Mouse (Mus musculus): ENCODE data around the gene Cenpm. TPM values are rescaled to one million over a fixed set of nuclear protein-coding genes. Genes with fewer than 3 reads are reported as not detected.

The Cenpm gene
- polyA plus RNA-seq, 1 experiment from 2014 or later, result 86.0 TPM

GRCm38 (mm10) chr15:82196300-82196699 lies 48.2 kb downstream of the Cenpm start:
- Histone ChIP-seq H3K9me3 (replicated peaks) (no peaks in the 10 kb centered on the region), H3K36me3 (peaks cover 100% of the 10 kb centered on the region), H3K27me3 (ENCODE audit: low read depth, poor library complexity, severe bottlenecking) (no peaks in the 10 kb centered on the region), H3K4me1 (no peaks in the 10 kb centered on the region), H3K4me3 (no peak overlapping the region), H3K27ac (no peak overlapping the region)
- WGBS, result 93% methylated on average over 12 of the region's 12 CpGs
- DNase-seq (ENCODE audit: low spot score), result no peak

- Histone ChIP-seq H3K36me3 (peaks cover 100% of the 10 kb centered on the region), H3K27me3 (ENCODE audit: low read depth, poor library complexity, severe bottlenecking) (no peaks in the 10 kb centered on the region), H3K4me3 (no peak overlapping the region), H3K9me3 (replicated peaks) (no peaks in the 10 kb centered on the region), H3K4me1 (no peaks in the 10 kb centered on the region), H3K27ac (no peak overlapping the region)
- WGBS, result 92% methylated on average over 8 of the region's 8 CpGs
- DNase-seq (ENCODE audit: low spot score), result no peak
Observed at GRCm38 (mm10) chr15:82192617-82193016, 51.9 kb downstream of the Cenpm start.

GRCm38 (mm10) chr15:82188481-82189240 lies 55.9 kb downstream of the Cenpm start:
- 95% methylated on average over 10 of the region's 10 CpGs for WGBS
- DNase-seq (ENCODE audit: low spot score), result no peak

GRCm38 (mm10) chr15:82187924-82188323 lies 56.6 kb downstream of the Cenpm start:
- Histone ChIP-seq H3K9me3 (replicated peaks) (no peaks in the 10 kb centered on the region), H3K27ac (no peak overlapping the region), H3K27me3 (ENCODE audit: low read depth, poor library complexity, severe bottlenecking) (no peaks in the 10 kb centered on the region), H3K4me3 (no peak overlapping the region), H3K36me3 (peaks cover 100% of the 10 kb centered on the region), H3K4me1 (no peaks in the 10 kb centered on the region)
- DNase-seq (ENCODE audit: low spot score), result no peak
- 95% methylated on average over 1 of the region's 1 CpGs for WGBS

More at GRCm38 (mm10) chr15:82188481-82189240, 55.9 kb downstream of the Cenpm start:
- no peaks in the 10 kb centered on the region for H3K27me3 ChIP-seq (ENCODE audit: low read depth, poor library complexity, severe bottlenecking)
- peaks cover 100% of the 10 kb centered on the region for H3K36me3 ChIP-seq
- no peaks in the 10 kb centered on the region for H3K4me1 ChIP-seq
- H3K9me3 ChIP-seq (replicated peaks), result no peaks in the 10 kb centered on the region
- H3K4me3 ChIP-seq, result no peak overlapping the region
- no peak overlapping the region for H3K27ac ChIP-seq

- no peak for DNase-seq (ENCODE audit: low spot score)
- no peaks in the 10 kb centered on the region for H3K4me1 ChIP-seq
- H3K4me3 ChIP-seq, result no peak overlapping the region
- H3K27me3 ChIP-seq (ENCODE audit: low read depth, poor library complexity, severe bottlenecking), result no peaks in the 10 kb centered on the region
- 88% methylated on average over 4 of the region's 4 CpGs for WGBS
- no peak overlapping the region for H3K27ac ChIP-seq
- H3K36me3 ChIP-seq, result peaks cover 100% of the 10 kb centered on the region
- no peaks in the 10 kb centered on the region; the same call in 1 of the 2 replicates for H3K9me3 ChIP-seq (replicated peaks)
Observed at GRCm38 (mm10) chr15:82187401-82187800, 57.1 kb downstream of the Cenpm start.

- WGBS, result 94% methylated on average over 5 of the region's 5 CpGs
- Histone ChIP-seq H3K27me3 (ENCODE audit: low read depth, poor library complexity, severe bottlenecking) (no peaks in the 10 kb centered on the region), H3K9me3 (replicated peaks) (peaks cover 2% of the 10 kb centered on the region; the same call in 1 of the 2 replicates), H3K36me3 (peaks cover 100% of the 10 kb centered on the region), H3K4me1 (no peaks in the 10 kb centered on the region), H3K4me3 (no peak overlapping the region), H3K27ac (no peak overlapping the region)
- DNase-seq (ENCODE audit: low spot score), result no peak
Observed at GRCm38 (mm10) chr15:82186931-82187330, 57.6 kb downstream of the Cenpm start.

GRCm38 (mm10) chr15:82186131-82186530 lies 58.4 kb downstream of the Cenpm start:
- WGBS, result 91% methylated on average over 14 of the region's 14 CpGs
- peaks cover 4% of the 10 kb centered on the region; the same call in 1 of the 2 replicates for H3K9me3 ChIP-seq (replicated peaks)
- DNase-seq (ENCODE audit: low spot score), result no peak
- no peaks in the 10 kb centered on the region for H3K27me3 ChIP-seq (ENCODE audit: low read depth, poor library complexity, severe bottlenecking)
- peaks cover 100% of the 10 kb centered on the region for H3K36me3 ChIP-seq
- H3K4me3 ChIP-seq, result no peak overlapping the region
- no peaks in the 10 kb centered on the region for H3K4me1 ChIP-seq
- no peak overlapping the region for H3K27ac ChIP-seq

- no peaks in the 10 kb centered on the region for H3K4me1 ChIP-seq
- peaks cover 100% of the 10 kb centered on the region for H3K36me3 ChIP-seq
- no peak for DNase-seq (ENCODE audit: low spot score)
- H3K9me3 ChIP-seq (replicated peaks), result peaks cover 4% of the 10 kb centered on the region; the same call in 1 of the 2 replicates
- peak overlapping the region; percentile 1; the same call in 1 of the 2 replicates for H3K27ac ChIP-seq
- no peaks in the 10 kb centered on the region for H3K27me3 ChIP-seq (ENCODE audit: low read depth, poor library complexity, severe bottlenecking)
- WGBS, result 88% methylated on average over 14 of the region's 14 CpGs
- H3K4me3 ChIP-seq, result no peak overlapping the region
Observed at GRCm38 (mm10) chr15:82185062-82185783, 59.3 kb downstream of the Cenpm start.

GRCm38 (mm10) chr15:82184656-82185055 lies 59.9 kb downstream of the Cenpm start:
- H3K9me3 ChIP-seq (replicated peaks), result peaks cover 4% of the 10 kb centered on the region; the same call in 1 of the 2 replicates
- H3K4me1 ChIP-seq, result no peaks in the 10 kb centered on the region
- peak overlapping the region; percentile 1; the same call in 1 of the 2 replicates for H3K27ac ChIP-seq
- DNase-seq (ENCODE audit: low spot score), result no peak
- WGBS, result 87% methylated on average over 10 of the region's 10 CpGs
- H3K4me3 ChIP-seq, result no peak overlapping the region
- H3K36me3 ChIP-seq, result peaks cover 100% of the 10 kb centered on the region
- no peaks in the 10 kb centered on the region for H3K27me3 ChIP-seq (ENCODE audit: low read depth, poor library complexity, severe bottlenecking)

- DNase-seq (ENCODE audit: low spot score), result no peak
- peaks cover 4% of the 10 kb centered on the region; the same call in 1 of the 2 replicates for H3K9me3 ChIP-seq (replicated peaks)
- peaks cover 100% of the 10 kb centered on the region for H3K36me3 ChIP-seq
- H3K27ac ChIP-seq, result no peak overlapping the region
- H3K4me1 ChIP-seq, result no peaks in the 10 kb centered on the region
- H3K4me3 ChIP-seq, result no peak overlapping the region
- 88% methylated on average over 7 of the region's 7 CpGs for WGBS
- H3K27me3 ChIP-seq (ENCODE audit: low read depth, poor library complexity, severe bottlenecking), result no peaks in the 10 kb centered on the region
Observed at GRCm38 (mm10) chr15:82184183-82184582, 60.4 kb downstream of the Cenpm start.

MicroRNAs encoded within 50 kb of the gene (microRNA counts, 519-probe panel; counts per million panel counts)
- 3,026 counts per million, percentile 74 among the panel's probes with 10 or more counts for microRNA mmu-miR-33

Small RNAs within 50 kb of the gene (microRNA-seq; reads per million reads assigned to microRNA genes)
- 60.4 reads per million, percentile 43 among the genes with 10 or more reads in this experiment for gene Mir33

Other genes starting within 250 kb of the Cenpm start
- 33.7 and 40.3 TPM in 2 replicates for gene Desi1, start 210.9 kb downstream of the Cenpm start, polyA plus RNA-seq (2016; fragmentation: Nextera tagmentation; extraction: Ambion mirVana)
- gene Snu13, start 197.2 kb downstream of the Cenpm start, polyA plus RNA-seq (2016; fragmentation: Nextera tagmentation; extraction: Ambion mirVana), result 379 and 421 TPM in 2 replicates
- not detected in 2 replicates for gene 4930407I10Rik, start 185.6 kb downstream of the Cenpm start, polyA plus RNA-seq (2016; fragmentation: Nextera tagmentation; extraction: Ambion mirVana)
- gene Mei1, start 174.8 kb downstream of the Cenpm start, polyA plus RNA-seq (2016; fragmentation: Nextera tagmentation; extraction: Ambion mirVana), result not detected in 2 replicates
- gene Ccdc134, start 116.8 kb downstream of the Cenpm start, polyA plus RNA-seq (2016; fragmentation: Nextera tagmentation; extraction: Ambion mirVana), result 22.8 and 23.6 TPM in 2 replicates
- 182 and 190 TPM in 2 replicates for gene Srebf2, start 97.6 kb downstream of the Cenpm start, polyA plus RNA-seq (2016; fragmentation: Nextera tagmentation; extraction: Ambion mirVana)
- 0.15 TPM in 1 of 2 replicates, not detected in the other for gene Shisa8, start 31.9 kb downstream of the Cenpm start, polyA plus RNA-seq (2016; fragmentation: Nextera tagmentation; extraction: Ambion mirVana)
- gene Tnfrsf13c, start 20.4 kb downstream of the Cenpm start, polyA plus RNA-seq (2016; fragmentation: Nextera tagmentation; extraction: Ambion mirVana), result 0.15 and 0.33 TPM in 2 replicates
- gene 1500009C09Rik, start 7.6 kb upstream of the Cenpm start, polyA plus RNA-seq (2016; fragmentation: Nextera tagmentation; extraction: Ambion mirVana), result not detected in 2 replicates
- 32.9 and 41.5 TPM in 2 replicates for gene Sept3, start 30.1 kb upstream of the Cenpm start, polyA plus RNA-seq (2016; fragmentation: Nextera tagmentation; extraction: Ambion mirVana)
- gene Wbp2nl, start 54.2 kb upstream of the Cenpm start, polyA plus RNA-seq (2016; fragmentation: Nextera tagmentation; extraction: Ambion mirVana), result 0.16 and 0.38 TPM in 2 replicates
- 19.0 and 29.2 TPM in 2 replicates for gene Naga, start 94.2 kb upstream of the Cenpm start, polyA plus RNA-seq (2016; fragmentation: Nextera tagmentation; extraction: Ambion mirVana)
- 5.4 and 7.4 TPM in 2 replicates for gene Pheta2, start 94.2 kb upstream of the Cenpm start, polyA plus RNA-seq (2016; fragmentation: Nextera tagmentation; extraction: Ambion mirVana)
- 211 and 212 TPM in 2 replicates for gene Smdt1, start 94.2 kb upstream of the Cenpm start, polyA plus RNA-seq (2016; fragmentation: Nextera tagmentation; extraction: Ambion mirVana)
- 243 and 262 TPM in 2 replicates for gene Ndufa6, start 109.6 kb upstream of the Cenpm start, polyA plus RNA-seq (2016; fragmentation: Nextera tagmentation; extraction: Ambion mirVana)
- gene Cyp2d22, start 135.5 kb upstream of the Cenpm start, polyA plus RNA-seq (2016; fragmentation: Nextera tagmentation; extraction: Ambion mirVana), result 0.80 and 2.9 TPM in 2 replicates
- gene Cyp2d11, start 149.3 kb upstream of the Cenpm start, polyA plus RNA-seq (2016; fragmentation: Nextera tagmentation; extraction: Ambion mirVana), result not detected in 2 replicates
- gene Cyp2d10, start 162.4 kb upstream of the Cenpm start, polyA plus RNA-seq (2016; fragmentation: Nextera tagmentation; extraction: Ambion mirVana), result not detected in 2 replicates
- gene Cyp2d9, start 188.7 kb upstream of the Cenpm start, polyA plus RNA-seq (2016; fragmentation: Nextera tagmentation; extraction: Ambion mirVana), result not detected in 2 replicates

All from limb, embryonic 10.5 days (tissue).